Mouse (Mus musculus) R1 (cell line): ENCODE measurements around the gene Susd5.

Experiments used
- DNase-seq: peaks from one replicate; pipeline ENCODE4 v3.0.0-alpha.2; 2018; ENCODE audit warnings: low read depth, low spot score

The Susd5 gene

GRCm38 (mm10) chr9:114057090-114057796 is at the start of gene Susd5:
Gene Susd5 (plus strand): TSS chr9:114057140.
- DNase-seq: peak; percentile 18

GRCm38 (mm10) chr9:114007850-114008350 is 49.0 kb upstream of the Susd5 start:
- no peak for DNase-seq

DNA sequence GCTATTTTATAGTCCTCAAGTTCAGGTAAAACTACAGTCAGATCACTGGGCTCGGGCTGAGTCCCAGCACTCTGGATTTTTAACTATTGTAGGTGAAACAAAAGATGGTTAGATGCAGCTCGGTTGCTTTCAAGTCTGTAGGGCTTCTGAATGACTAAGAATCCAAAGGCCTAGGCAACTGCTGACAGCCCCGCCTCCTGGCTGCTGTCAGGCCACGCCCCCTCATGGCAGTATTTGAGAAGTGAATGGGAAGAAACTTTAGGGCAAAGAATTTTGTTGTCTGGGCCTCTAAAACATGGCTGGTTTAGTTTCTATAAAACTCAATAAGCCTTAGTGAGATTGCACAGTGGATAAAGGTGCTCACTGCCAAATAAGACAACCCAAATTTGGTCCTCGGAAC is 47.4 kb upstream of the Susd5 start:
- peak; percentile 74 for DNase-seq

- DNase-seq: peak; percentile 87
Observed at GRCm38 (mm10) chr9:114011203-114011602, 45.7 kb upstream of the Susd5 start.

GRCm38 (mm10) chr9:114014034-114014433 is 42.9 kb upstream of the Susd5 start:
- no peak for DNase-seq

DNA sequence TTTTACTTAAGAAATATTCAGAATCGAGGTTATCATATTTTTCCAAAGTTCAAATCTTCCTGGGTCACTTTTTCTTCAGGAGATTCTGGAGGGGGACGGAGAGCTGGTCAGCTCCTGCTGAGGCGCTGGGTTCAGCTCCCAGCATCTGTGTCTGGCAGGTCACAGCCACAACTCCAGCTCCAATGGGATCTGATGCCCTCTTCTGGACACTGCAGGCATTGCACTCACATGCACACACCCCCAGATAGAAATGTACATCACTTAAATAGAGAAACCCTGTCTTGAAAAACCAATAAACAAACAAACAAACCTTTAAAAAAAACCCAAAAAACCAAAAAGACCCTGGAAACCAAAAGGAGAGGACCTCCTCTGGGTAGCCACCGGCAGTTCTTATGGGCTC is 41.2 kb upstream of the Susd5 start:
- DNase-seq: peak; percentile 75

DNA sequence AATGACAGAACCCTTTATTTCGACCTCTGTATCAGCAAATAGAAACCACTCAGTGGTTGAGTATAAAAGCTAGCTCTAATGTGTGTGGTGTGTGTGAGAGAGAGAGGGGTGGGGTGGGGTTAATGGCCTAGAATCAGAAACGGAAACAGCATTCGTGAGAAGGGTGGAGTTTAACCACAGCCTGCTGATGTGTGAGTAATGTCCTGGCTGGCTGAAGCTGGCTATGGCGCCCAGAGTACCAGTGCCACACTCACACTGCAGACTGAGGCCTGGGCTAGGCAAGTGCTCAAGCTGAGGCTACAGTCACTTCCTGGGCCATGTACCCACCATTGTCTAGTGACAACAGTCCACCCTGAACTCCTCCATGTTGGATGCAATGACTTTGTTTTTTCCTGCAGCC is 40.5 kb upstream of the Susd5 start:
- DNase-seq: peak; percentile 39

- DNase-seq: no peak
Observed at GRCm38 (mm10) chr9:114019012-114019762, 37.8 kb upstream of the Susd5 start.

DNA sequence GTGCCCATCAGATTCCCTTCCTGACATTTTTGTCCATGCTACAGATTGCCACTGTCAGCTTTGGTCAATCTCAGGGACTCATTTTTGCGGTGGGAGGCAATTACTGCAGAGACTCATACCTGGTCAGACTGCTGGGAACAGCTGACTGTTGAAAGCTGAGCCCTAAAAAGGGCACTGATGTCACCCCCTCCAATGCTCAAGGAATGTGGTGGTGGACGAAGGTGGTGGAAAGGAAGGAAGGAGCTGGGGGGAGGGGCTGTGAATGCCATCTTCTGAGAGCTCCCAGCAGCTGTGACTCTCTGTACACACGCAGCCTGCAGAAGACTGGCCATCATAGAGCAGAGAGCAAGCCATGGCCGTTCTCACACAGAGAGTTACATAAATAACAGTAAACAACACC is 34.8 kb upstream of the Susd5 start:
- DNase-seq: no peak

DNA sequence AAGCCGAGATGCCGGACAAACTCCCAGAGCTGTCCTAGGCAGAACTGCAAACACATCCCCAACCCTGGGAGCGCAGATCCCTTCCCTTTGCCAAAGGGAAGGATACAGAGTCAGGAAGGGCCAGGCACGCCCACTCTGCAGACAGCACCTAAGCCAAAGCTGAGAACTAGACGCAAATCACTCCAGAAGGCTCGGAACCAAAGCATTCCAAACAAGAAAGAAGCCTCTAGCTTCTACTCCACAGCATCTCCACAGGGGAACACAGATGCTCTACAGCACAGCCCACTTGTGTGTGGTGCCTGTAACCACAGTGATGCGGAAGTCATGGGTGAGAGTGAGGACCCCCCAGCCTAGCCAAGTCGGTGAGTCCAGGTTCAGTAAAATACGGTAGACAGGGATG is 31.8 kb upstream of the Susd5 start:
- DNase-seq: no peak

GRCm38 (mm10) chr9:114025846-114026245 is 31.1 kb upstream of the Susd5 start:
- DNase-seq: no peak

- peak; percentile 93 for DNase-seq
Observed at GRCm38 (mm10) chr9:114026261-114026934, 30.5 kb upstream of the Susd5 start.

DNA sequence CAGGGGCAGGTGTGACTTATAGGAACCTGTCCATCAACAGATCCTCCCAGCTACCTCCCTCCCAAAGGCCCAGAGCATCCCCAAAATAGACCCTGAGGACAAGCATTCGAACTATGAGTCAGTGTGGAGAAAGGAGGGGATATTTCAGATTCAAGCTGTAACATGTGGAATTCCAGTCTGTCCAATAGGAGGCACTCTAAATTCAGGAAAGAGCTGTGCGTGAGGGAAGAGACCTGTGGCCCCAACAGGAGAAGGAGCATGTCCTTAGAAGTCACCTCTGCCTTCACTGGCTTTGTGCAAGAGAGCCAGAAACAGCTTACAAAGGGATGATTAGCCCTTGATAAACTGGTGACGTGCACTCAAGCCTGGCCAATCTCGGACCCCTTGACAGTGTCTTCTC is 16.0 kb upstream of the Susd5 start:
- DNase-seq: no peak

GRCm38 (mm10) chr9:114042490-114042889 is 14.4 kb upstream of the Susd5 start:
- DNase-seq: no peak

DNA sequence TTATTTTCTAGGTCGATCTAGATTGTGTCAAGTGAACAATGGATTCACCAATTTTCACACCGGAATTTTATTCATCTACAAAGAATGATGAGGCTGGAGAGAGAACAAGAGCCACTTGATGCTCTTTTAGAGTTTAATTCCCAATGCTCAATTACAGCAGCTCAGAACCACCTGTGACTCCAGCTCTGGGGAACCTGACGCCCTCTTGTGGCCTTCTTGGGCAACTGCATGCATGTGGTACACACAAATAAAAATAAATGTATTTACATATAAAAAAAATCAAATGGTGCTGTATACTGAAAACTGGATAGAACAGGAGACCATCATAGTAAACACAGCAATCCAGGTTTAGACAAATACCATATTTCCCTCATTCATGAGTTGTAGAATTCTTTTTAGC is 12.5 kb upstream of the Susd5 start:
- DNase-seq: peak; percentile 72

GRCm38 (mm10) chr9:114046028-114046427 is 10.9 kb upstream of the Susd5 start, which contains the start of gene Fbxl2:
Gene Fbxl2 (minus strand): TSS chr9:114046191.
- DNase-seq: peak; percentile 84

DNA sequence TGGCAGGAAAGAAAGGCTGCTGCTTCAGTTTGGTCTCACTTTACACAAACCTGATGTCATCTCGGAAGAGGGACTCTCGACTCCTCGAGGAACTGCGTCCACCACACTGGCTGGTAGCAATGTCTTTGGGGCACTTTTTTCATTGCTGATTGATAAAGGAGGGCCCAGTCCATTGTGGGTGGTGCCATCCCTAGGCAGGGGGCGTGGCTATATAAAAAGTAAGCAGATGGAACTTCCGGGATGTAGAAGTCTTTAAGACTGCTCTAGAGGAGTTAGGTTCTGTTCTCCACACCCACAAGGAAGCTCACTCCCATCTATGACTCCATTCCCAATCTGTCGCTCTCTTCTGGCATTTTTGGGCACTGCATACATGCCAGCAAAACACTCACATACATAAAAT is 10.3 kb upstream of the Susd5 start:
- peak; percentile 51 for DNase-seq

- no peak for DNase-seq
Observed at GRCm38 (mm10) chr9:114050106-114050505, 6.8 kb upstream of the Susd5 start.

GRCm38 (mm10) chr9:114050778-114051177 is 6.2 kb upstream of the Susd5 start:
- peak; percentile 25 for DNase-seq

DNA sequence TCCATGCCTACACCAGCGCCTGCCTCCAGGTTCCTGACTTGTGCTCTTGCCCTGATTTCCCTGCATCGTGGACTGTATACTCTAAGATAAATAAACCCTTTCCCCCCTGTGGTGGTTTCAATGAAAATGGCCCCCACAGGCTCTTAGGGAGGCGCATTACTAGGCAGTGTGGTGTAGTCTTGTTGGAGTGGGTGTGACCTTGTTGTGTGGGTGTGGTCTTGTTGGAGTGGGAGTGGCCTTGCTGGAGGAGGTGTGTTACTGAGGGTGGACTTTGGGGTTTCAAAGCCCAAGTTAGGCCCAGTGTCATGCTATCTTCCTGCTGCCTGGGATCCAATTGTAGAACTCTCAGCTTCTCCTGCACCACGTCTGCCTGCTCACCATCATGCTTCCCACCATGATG is 4.9 kb upstream of the Susd5 start:
- DNase-seq: peak; percentile 77

- DNase-seq: peak; percentile 27
Observed at GRCm38 (mm10) chr9:114052866-114053265, 4.1 kb upstream of the Susd5 start.

GRCm38 (mm10) chr9:114068494-114069053 is 11.6 kb downstream of the Susd5 start:
- no peak for DNase-seq
